Mouse (Mus musculus) mouse trophoblast stem cell (cell line): Measurements from ENCODE around the gene Trmt44.
"Not testable (repeated sequence)": the region's sequence is repeated elsewhere in the genome, so short reads cannot be mapped to it uniquely, and the experiment has no call there.

ENCODE experiments used
- in situ Hi-C, 2 experiments: fragments of 300-500 bp; cut with MseI, MboI; formaldehyde crosslinking; loops; 2 replicates in 1 of 2; 3 replicates in 1 of 2; pipeline ENCODE4 v1.15.1; 2025

Gene Trmt44

GRCm38 (mm10) chr5:35592081-35592736 is 17.3 kb upstream of the Trmt44 start:
- in situ Hi-C loops, result loop anchor here in 1 of 2 experiments (10.0 kb wide), 1 partner anchor 93 kb away; no protein-coding TSS in a partner anchor

- in situ Hi-C loops, result loop anchor here in 1 of 2 experiments (10.0 kb wide), 1 partner anchor 93 kb away; no protein-coding TSS in a partner anchor
These were observed 16.6 kb upstream of the Trmt44 start for GRCm38 (mm10) chr5:35591497-35591896.

GRCm38 (mm10) chr5:35584259-35584658 is 9.4 kb upstream of the Trmt44 start:
- in situ Hi-C loops, result not testable (repeated sequence)

GRCm38 (mm10) chr5:35583221-35583783 is 8.4 kb upstream of the Trmt44 start:
- in situ Hi-C loops, result no loop called here

- in situ Hi-C loops, result no loop called here
These were observed 7.8 kb upstream of the Trmt44 start, which contains the start of gene Acox3 for GRCm38 (mm10) chr5:35582445-35583220. Gene Acox3 (plus strand): TSS chr5:35583040.

GRCm38 (mm10) chr5:35580156-35580922 is 5.5 kb upstream of the Trmt44 start:
- in situ Hi-C loops, result no loop called here

GRCm38 (mm10) chr5:35579247-35579893 is 4.5 kb upstream of the Trmt44 start:
- in situ Hi-C loops, result no loop called here

- in situ Hi-C loops, result no loop called here
These were observed 3.5 kb upstream of the Trmt44 start for GRCm38 (mm10) chr5:35578411-35578810.

GRCm38 (mm10) chr5:35576409-35577020 is 1.6 kb upstream of the Trmt44 start:
- in situ Hi-C loops, result no loop called here

- in situ Hi-C loops, result no loop called here
These were observed 3.3 kb downstream of the Trmt44 start for GRCm38 (mm10) chr5:35571546-35571945.

- in situ Hi-C loops, result no loop called here
These were observed 8.2 kb downstream of the Trmt44 start for GRCm38 (mm10) chr5:35566632-35567031.

GRCm38 (mm10) chr5:35565217-35565616 is 9.7 kb downstream of the Trmt44 start:
- in situ Hi-C loops, result no loop called here

- in situ Hi-C loops, result no loop called here
These were observed 11.4 kb downstream of the Trmt44 start for GRCm38 (mm10) chr5:35563449-35563848.

- in situ Hi-C loops, result no loop called here
These were observed 12.3 kb downstream of the Trmt44 start for GRCm38 (mm10) chr5:35562616-35563015.

GRCm38 (mm10) chr5:35559447-35559846 is 15.4 kb downstream of the Trmt44 start:
- in situ Hi-C loops, result no loop called here

GRCm38 (mm10) chr5:35557946-35558621 is 16.8 kb downstream of the Trmt44 start:
- in situ Hi-C loops, result no loop called here

- in situ Hi-C loops, result no loop called here
These were observed 18.5 kb downstream of the Trmt44 start for GRCm38 (mm10) chr5:35556393-35556792.

- in situ Hi-C loops, result no loop called here
These were observed 21.9 kb downstream of the Trmt44 start for GRCm38 (mm10) chr5:35552838-35553539.
